Mouse (Mus musculus): ENCODE measurements around the gene Vmn1r11.

The Vmn1r11 gene

DNA sequence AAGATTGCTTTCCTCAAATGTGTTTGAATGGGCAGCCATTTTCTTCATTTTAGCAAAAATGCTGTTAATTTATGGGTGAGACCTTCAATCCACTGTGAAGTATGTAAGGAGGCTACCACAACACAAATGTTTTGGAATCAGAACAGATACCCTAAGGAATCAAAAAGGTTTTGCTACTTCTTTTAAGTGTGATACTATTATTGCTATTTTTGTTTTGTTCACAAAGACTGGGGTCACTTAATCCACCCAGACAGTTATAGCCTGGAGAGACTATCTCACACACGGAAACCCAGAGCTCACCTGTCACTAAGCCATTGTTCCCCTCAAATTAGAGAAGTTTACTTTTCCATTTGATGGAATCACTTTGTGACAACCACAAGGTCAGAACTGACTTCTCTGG, at the start of gene Vmn1r11:
Vmn1r11 (plus strand) TSS at position 301 of the 400 bp plus-strand sequence.
- DNase-seq (ENCODE audit: low spot score): no peak

DNA sequence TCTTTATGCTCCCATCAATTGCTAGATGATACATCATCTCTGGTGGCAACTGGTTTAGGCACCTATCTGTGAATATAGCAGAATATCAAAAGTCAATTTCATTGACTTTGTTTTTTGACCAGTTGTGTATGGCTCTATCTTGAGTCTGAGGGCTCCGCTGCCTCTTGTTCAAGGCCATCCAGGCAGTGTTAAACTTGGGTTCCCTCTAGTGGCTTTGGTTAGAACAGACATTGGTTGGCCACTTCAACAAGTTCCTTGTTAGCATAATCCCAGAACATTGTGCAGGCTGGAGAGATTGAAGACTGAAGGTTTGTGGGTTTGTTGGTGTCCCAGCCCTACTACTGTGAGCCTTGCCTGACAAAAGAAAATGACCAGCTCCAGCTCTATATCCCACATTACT, 26.9 kb upstream of the Vmn1r11 start:
- no peak for DNase-seq (ENCODE audit: low spot score)

DNA sequence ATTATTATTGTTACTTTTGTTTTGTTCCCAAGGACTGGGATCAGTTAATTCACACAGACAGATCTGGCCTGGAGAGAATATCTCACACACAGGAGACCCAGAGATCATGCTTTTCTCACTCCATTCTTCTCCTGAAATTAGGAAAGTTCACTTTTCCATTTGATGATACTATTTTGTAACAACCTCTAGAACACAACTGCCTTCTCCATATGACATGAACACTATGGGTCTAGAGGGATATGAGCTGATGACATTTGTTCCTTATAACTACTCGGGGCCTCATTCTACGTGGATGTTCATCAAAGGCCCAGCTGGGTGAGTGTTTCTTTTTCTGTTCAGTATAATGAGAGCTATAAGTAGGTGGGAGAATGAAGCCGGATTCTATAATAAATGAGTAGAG, 24.1 kb upstream of the Vmn1r11 start, which contains the start of gene Vmn1r10:
Vmn1r10 (plus strand) TSS at position 301 of the 400 bp plus-strand sequence.
- DNase-seq (ENCODE audit: low spot score): no peak

DNA sequence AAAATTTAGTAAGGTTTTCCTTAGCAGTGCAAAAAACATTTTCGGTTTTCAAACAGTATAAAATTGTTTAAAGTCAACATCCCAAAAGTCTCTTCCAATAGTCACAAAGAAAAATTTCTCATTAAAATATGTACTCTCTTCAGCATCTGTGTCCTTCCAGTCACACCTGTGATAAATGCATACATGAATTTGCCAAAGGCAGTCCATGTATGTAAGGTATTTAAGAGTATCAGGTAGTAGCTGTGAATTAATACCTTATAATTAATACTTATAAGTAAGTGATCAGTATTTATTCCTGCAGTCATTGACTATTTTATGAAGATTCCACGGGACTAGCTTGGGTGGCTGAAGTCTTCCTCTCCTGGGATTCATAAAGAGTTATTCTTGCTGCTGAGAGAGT, 23.4 kb downstream of the Vmn1r11 start, which contains the start of gene Vmn1r12:
Vmn1r12 (plus strand) TSS at position 301 of the 400 bp plus-strand sequence.
- DNase-seq (ENCODE audit: low spot score): no peak
